Mouse (Mus musculus): ENCODE measurements around the gene Olfr462.
A peak's percentile ranks its signal among the peaks of the same experiment; 100 is the strongest.

The Olfr462 gene

DNA sequence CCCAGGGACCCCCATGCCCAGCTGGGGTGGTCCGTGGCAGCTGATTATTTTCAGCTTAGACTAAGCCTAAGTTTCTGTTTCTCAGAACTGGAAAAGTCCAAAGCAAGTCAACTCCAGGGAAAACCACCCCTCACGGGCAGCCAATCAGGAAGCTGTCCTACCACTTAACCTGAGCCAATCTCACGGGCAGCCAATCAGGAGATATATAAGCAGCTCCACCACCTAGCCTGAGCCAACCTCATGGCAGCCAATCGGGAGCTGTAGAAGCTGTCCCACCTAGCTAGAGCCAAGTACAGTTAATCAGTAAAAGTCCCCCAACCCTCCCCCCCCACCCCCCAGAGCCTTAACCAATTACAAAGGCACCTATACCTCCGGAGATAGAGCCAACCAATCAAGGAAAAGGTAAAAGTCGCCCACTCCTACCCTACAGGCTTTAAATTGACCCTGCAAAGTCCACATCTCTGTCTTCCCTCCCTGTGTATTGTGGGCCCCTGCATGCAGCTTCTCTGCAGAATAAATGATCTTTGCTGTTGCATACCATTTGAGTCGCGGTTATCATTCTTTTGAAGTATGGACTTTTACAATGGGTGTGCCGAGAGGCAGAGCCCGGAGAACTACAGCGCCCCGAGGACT is 45.0 kb downstream of the Olfr462 start:
- no peak for DNase-seq

DNA sequence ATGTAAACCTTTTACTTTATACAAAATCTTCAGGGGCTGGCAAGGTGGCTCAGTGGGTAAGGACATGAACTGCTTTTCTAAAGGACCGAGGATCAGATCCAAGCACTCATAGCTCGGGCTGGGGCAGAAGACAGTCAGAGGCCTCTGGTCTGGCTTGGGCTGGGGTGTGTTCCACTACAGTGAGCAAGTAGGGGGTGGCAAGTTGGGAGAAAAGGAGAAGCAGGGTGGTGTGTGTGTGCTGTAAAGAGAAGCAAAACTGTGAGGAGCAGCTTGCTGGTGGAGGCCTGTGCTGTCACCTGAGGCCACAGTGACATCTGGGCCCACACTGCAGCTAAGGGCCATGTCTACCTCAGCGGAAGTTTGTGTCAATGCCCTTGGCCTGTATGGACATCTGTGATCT is 50.6 kb downstream of the Olfr462 start:
- no peak for DNase-seq

DNA sequence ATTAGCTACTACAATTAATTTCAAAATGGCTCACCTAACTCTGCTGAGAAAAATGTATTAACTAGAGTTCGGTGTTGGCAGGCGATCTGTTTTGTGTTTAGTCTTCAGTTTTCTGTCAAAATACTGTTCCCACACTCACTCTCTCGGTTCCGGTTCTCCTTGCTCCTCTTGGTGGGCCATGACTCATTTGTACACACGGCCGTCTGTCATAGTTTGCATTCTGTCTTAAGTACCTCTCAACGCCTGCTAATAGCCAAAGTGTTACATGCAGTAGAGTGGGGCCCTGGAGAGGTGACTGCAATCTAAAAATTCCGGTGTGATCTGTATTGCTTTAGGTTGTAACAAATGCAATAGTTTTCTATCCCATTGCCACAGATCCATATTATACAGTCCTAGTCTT is 51.4 kb downstream of the Olfr462 start:
- DNase-seq, result peak; percentile 18

All from lung, postnatal 14 days (tissue).